Mouse (Mus musculus) spleen, adult 18-20 months (tissue): Measurements from ENCODE around the gene Crybg2.
A peak's percentile ranks its signal among the peaks of the same experiment; 100 is the strongest.

Experiments used
- DNase-seq, 2 experiments: peaks; one replicate each; pipeline ENCODE4 v3.0.0; 2022; ENCODE audit warnings: mixed read lengths in 2 of 2

Gene Crybg2

DNA sequence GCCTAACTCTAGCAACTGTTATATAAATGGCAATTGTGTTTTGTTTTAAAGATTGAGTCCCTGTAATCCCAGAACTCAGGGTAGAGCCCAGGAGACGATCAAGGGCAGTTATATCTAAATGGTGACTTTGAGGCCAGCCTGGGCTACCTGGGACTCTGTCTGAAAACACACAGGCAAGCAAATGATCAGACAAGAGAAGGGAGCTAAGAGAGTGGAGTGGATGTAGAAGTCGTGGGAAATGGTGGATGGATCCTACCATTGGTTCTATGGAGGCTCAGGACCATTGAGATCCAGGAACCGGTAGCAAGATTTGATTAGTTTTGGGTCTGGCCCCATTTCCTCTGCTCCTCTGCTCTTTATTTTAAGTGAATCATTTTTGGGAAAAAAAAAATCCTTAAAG is 35.5 kb downstream of the Crybg2 start:
- DNase-seq = no peak

DNA sequence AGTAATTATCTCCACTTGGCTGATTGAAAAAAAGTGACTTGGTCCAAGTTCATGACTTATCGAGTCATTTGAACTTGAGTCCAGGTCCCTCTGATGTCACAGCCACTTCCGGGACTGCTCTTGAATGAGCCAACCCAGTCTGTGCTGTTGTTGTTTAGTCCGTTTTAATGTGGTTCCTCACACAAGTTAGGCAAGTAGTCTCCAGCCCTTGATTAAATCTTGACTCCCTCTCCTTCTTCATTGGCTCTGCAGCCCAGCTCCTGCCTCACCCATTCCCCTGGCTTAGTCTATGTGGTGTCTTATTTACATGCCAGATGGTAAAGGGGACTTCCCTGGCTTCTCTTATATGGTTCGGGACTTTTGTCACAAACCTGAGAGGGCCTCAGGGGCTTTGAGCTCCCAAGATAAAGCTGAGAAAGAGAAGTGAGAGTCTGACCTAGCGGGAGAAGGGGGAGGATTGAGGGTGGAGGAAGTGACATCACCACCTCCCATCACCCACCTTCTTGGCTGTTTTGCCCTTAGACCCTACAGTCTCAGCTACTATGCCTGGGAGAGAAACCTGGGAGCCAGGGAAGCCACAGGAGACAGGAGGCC is 36.5 kb downstream of the Crybg2 start:
- DNase-seq = peak; percentile 69 to 71

GRCm38 (mm10) chr4:134098628-134099027 is 38.0 kb downstream of the Crybg2 start:
- peak; percentile 81 to 88 for DNase-seq

- DNase-seq = peak in 1 of 2 experiments; percentile 46
Observed at GRCm38 (mm10) chr4:134100245-134100644, 39.6 kb downstream of the Crybg2 start.

GRCm38 (mm10) chr4:134101979-134102741 is 41.5 kb downstream of the Crybg2 start, which contains the start of gene Ubxn11:
Gene Ubxn11 (plus strand): TSS chr4:134102570.
- peak; percentile 78 to 82 for DNase-seq

DNA sequence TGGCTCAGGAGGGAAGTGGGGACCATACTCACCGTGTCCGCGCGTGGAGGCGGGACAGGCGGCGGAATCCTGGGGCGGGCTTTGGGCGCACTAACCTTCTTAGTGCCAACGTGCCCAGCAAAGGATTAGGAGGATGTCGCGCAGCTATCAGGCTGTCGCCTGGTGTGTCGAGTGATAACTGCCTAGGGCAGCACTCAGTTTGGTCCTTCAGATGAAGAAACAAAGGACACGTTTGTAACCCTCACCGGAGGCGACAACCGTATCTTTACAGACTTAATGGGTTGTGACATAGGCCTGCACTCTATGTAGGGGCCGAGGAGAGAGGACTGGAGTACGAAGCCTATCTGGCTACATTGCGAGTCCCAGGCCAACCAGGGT is 42.1 kb downstream of the Crybg2 start:
- DNase-seq = no peak

DNA sequence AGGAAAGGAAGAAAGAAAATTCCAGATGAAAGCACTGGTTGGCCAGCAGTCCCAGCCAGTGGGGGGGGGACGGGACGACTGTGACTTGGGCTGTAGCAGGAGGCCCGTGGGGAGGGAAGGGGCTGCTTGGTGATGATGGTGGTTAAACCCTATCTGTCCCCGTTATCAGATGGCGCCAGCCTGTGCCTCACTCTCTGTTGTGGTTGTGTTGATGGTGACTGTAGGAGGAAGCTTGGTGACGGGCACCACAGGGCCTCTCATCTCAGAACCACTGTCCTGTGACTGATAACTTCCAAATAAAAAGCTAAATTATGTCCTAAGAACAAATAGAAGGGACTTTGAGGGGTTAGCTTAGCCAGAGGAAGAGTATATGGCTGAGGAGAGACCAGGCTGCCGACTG is 45.5 kb downstream of the Crybg2 start:
- DNase-seq = no peak

DNA sequence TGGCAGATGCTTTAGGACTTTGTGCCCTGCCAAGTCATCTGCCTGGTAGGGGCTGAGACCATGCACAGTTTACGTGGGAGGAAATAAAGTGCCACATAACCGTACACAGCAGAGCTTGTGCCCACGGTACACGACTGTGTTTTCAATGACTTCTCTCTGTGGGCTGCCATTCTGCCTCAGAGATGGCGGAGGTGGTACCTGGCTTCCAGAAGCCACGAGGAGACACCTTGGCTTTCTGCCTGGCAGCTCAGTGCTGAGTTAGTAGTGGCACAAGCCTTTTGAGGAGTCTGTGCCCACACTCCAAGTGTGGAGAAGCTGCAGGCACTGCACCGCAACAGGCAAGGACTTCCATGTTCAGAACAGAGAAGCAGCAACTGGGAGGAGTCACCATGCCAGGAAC is 47.1 kb downstream of the Crybg2 start:
- DNase-seq = no peak

GRCm38 (mm10) chr4:134108196-134108595 is 47.6 kb downstream of the Crybg2 start:
- no peak for DNase-seq

DNA sequence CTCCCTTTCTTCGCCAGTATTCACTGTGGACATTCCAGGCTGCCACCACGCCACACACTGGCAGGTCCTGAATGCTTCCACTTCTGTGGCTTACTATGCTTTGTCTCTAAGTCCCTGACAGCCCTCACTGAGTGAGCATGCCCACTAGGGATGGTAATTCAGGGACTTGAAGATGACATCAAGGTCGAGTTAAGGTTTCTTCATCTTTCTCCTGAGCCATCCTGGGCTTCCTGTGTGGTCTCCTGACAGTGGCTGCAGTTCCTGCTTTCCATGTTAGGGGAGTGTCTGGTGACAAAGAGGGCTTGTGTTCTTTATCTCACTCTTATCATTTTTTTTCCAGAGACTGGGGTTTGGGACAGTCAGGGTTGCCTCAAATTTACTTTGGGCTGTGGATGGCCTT is 50.0 kb downstream of the Crybg2 start:
- DNase-seq = no peak

DNA sequence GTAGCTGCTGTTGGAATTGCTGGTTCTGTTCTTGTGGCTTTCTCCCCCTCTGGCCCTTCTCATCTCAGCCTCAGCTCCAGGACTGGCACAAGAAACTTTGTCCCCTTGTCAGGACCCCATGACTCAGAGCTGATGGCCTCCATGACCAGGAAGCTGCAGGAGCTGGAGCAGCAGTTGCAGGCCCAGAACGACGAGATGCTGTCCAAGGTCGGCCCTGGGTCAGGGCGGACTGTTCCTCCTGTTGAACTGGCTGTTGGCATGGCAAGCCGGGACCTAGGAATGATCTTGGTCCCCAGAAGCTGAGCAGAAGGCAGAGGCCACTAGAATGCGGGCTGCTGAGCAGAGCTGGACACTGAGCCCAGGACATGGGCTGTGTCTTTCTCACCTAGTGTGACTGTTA is 51.8 kb downstream of the Crybg2 start:
- no peak for DNase-seq

DNA sequence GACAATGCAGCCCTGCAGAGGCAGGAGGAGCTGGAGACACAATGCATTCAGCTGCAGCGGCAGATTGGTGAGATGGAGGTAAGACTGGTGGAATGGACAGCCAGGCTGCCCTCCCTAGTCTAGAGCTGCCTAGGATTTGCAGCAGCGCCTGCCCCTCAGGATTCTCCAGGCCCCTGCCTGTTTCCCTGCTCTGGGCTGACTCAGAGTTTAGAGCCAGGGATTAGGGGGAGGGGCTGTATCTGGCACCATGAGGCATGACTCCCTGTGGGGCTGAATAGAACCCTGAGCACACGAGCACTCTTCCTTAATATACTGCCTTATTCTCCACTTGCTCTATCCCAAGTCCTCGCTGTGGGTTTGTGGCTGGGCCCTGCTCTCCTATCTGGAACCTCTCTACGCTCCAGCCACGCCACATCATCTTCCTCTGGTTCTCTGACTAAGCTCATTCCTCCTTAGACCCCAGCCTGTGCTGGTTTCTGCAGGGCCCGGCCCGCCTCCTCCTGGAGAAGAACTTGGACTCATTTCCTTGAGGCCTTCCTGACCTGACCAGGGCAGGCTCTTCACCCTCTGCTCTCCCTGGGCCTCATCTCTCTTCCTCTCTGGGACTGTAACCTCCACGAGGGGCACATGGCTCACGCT is 52.9 kb downstream of the Crybg2 start:
- DNase-seq = no peak

DNA sequence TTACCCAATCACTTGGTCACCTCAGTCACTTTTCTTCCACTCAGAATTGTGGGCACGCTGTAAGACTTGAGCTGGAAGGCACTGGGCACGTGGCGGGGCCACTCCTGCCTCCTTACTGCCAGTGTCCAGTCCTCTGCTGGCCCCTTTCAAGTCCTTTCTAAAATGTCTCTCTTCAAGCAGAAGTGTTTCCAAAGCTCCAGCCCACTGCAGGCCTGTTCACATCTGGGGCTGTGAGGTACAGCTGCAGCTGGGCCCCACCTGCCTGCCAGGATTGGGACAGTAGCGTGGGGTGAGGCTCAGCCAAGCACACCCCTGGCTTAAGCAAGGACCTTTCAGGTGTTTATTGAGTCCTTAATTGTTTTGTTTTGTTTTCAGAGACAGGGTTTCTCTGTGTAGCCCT is 53.4 kb downstream of the Crybg2 start:
- no peak for DNase-seq

- no peak for DNase-seq
Observed at GRCm38 (mm10) chr4:134115215-134116144, 54.9 kb downstream of the Crybg2 start.

- DNase-seq = no peak
Observed at GRCm38 (mm10) chr4:134116501-134116900, 55.9 kb downstream of the Crybg2 start.

- peak; percentile 62 to 70 for DNase-seq
Observed at GRCm38 (mm10) chr4:134117012-134117411, 56.4 kb downstream of the Crybg2 start.

GRCm38 (mm10) chr4:134118126-134118800 is 57.6 kb downstream of the Crybg2 start:
- peak; percentile 42 to 48 for DNase-seq

- no peak for DNase-seq
Observed at GRCm38 (mm10) chr4:134119042-134119441, 58.4 kb downstream of the Crybg2 start.

DNA sequence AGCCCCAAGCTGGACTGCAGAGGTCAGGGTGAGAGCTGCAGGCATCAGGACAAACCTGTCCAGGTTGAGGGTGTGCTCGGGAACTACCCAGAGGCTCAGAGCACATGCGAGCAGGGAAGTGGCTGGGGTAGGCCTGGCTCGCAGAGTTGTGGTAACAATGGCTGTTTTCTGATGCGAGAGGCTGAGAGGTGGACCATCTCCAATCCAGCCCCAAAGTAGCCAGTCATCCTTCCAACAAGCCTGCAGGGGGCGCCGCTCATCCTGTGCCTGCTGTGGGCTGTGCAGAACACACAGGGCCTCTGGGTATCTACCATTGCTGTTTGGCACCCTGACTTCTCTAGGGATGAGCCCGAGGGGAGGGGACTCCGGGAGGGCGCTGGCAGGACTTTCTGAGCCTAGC is 59.0 kb downstream of the Crybg2 start:
- peak in 1 of 2 experiments; percentile 58 for DNase-seq

GRCm38 (mm10) chr4:134120192-134120805 is 59.7 kb downstream of the Crybg2 start:
- DNase-seq = peak in 1 of 2 experiments; percentile 44

GRCm38 (mm10) chr4:134120916-134121315 is 60.3 kb downstream of the Crybg2 start:
- no peak for DNase-seq

DNA sequence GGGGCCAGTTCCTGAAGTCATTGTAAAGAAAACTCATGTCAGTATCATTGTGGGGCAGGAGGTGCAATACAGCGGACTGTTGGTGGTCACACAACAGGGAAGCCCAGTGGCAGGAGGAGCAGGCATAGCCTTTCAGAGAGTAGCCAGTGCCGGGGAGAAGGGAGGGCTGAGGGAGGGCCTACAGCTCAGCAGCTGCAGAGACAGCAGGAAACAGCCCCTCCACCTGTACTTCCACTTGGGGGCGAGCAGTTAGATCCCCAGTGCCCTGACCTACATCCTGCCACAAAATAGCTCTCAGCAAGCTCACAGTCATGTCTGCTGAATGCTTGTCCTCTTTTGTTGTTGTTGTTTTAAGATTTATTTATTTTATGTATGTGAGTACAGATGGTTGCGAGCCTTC is 61.0 kb downstream of the Crybg2 start:
- DNase-seq = peak; percentile 54 to 64
